Mouse (Mus musculus) embryo, embryonic 11 days (tissue): Measurements from ENCODE around the gene Rgs9.

Experiments used
- DNase-seq: peaks from one replicate; pipeline ENCODE4 v3.0.0-alpha.2; 2015

Rgs9 gene

DNA sequence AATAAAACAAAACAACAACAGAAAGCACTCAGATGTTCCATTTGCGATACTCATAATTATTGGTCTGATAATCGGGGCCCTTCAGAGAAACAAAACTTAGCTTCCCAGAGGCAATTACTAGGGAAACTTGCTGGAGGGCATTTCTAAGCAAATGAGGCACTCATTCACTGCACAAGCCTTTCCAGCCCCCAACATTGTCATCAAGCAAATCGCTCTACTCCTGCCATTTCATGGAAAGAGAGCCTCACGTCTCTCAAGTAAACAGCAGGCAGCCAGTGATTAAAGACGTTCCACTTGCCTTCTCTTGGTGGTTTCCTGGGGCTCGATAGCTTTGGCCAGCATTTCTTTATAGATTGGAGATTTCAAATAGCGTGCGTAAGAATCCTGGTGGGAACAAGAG is 60.1 kb downstream of the Rgs9 start:
- DNase-seq: no peak

DNA sequence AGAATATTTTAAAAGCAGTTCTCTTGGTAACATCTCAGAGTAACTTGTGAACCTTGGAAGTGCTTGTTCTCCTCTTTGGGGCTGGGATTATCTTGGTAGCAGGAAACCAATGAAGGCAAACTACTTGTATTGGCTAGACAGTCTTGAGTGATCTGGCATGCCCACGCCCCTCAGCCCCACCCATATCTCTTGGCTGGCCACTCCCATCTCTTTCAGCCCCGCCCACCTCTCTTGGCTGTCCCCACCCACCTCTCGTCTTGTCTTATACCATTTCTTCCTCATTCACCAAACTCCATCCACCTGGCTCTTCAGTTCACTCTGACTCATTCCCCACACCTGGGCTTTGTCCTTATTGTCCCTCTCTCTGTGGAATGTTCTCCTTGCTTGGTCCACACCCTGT is 64.3 kb downstream of the Rgs9 start:
- no peak for DNase-seq

DNA sequence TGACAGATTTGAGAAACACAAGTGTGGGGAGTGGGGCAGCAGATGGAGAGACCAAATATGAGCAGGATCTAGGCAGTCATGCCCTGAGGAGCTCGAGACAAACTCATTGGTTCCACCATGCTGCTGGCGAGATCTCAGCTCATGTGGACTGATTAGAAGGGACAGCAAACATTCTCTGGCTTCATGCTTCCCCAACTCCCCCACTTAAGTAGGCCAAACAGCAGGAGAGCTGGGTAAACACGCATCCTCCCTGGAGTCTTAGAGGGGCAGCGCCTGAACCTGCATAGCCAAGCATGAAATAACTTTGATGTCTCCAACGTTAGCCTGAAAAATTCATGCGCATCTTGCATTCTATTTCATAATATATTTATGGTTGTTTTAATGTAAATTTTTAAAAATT is 65.1 kb downstream of the Rgs9 start:
- DNase-seq: no peak

DNA sequence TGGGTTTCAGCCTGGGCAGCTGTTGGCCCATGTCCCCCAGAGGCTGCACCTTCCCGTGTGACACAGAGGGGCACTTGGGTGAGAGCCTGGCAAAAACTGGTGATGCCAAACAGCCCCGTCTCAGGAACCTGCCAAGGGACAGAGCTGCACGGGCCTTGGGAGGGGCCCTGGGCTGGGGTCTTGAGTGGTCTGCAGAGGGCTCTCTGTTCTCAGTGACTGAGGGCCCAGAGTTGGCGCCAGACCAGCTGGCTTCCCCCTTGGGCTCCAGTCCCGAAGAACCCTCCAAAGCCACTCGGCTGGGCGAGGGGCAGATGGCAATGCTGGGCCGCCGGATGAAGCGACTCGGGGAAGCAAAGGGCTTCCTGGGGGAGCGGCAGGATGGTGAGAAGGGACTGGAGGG is 70.8 kb downstream of the Rgs9 start:
- no peak for DNase-seq

DNA sequence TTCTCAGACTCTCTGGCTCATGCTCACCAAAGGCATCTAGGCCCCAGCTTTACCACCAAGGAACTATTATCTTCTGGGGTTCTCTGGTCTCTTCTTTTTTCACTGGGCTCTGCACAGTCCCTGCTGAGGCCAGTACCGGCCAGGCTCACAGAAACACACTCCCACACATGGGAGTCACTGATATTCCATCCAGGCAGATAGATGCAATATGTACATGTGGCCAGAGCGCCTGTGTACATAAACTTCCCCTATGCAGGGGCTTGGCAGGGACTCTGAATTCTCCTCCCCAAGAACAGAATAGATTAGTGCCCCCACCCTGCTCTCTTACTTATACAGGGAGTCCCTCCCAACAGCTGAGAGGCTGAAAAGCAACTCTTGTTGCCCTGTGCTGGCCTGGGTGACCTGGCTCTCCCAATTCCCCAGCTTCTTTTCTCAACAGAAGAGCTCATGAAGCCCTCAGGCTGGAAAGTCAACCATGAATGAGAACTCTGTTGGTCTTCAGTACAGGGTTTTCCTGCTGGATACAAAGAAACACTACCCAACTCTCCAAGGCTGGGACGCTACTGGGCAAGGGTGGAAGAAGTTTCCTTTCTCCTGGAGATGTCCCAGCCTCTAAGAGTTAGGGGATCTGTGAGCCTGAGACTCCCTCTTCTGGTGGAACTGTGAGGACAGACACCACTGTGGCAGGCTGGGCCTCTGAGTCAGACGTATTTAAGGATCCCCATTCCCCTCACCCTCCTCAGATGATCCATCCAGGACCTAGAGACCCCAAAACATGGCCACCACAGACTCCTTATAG is 76.5 kb downstream of the Rgs9 start:
- DNase-seq: peak; percentile 57

DNA sequence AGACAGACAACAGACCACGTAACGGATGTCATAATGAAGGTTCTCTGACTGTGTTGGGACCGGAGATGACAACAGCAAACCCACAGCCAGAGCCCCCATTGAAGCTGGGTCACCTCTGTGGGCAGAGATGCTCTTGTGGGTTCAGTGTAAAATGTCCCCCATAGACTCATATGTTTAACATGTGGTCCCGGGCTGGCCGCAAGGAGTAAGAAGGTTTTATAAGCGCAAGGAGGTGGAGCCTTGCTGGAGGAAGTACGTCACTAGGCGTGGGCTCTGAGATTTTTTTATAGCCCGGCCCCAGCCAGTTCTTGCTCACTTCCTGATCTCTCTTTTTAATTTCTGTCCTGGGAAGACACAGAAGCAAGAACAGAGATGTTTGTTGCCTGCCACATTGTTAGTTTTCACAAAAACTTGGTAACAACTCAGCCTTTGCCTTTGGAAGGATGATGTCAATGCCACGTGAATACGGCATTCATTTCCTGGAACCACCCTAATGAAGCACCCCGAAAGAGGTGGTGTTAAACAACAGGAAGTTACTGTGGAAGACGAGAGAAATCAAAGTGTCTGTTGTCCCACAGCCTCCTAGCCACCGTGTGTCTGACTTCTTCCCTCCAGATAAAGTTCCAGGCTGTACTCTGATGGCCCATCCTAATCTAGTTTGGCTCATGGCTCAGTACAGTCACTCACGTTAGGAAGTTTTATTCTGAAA is 79.1 kb downstream of the Rgs9 start:
- DNase-seq: no peak

DNA sequence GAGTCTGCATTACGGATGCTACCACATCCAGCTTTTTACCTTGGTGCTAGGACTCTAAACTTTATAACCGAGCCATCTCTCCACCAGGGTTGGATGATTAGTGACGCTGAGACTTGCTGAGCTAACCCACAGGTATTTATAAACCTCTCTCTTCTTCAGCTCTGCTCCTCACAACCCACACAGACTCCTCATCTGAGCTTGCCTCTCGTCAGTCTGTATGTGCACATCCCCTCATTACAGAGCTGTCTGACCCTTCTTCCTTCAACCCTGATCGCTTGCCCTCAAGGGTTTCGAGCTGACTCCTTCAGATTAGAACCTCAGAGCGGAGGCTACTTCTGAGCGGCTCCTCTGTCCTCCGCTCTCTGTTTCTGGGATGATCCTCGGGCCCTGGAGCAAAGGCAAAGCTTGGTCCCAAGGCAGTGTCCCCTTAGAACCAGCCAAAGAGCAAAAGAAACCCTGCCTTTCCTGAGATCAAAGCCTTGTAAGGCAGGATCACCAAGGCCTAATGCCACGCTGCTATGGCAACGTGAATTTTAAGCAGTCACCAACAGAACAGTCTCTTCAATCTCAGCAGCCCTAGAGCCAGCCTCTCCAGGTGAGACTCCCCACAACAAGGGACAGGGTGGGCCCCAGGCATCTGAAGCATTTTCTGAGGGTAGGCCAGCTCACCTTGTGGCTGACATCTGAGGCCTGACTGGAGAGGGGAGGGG is 79.9 kb downstream of the Rgs9 start:
- DNase-seq: peak; percentile 39

DNA sequence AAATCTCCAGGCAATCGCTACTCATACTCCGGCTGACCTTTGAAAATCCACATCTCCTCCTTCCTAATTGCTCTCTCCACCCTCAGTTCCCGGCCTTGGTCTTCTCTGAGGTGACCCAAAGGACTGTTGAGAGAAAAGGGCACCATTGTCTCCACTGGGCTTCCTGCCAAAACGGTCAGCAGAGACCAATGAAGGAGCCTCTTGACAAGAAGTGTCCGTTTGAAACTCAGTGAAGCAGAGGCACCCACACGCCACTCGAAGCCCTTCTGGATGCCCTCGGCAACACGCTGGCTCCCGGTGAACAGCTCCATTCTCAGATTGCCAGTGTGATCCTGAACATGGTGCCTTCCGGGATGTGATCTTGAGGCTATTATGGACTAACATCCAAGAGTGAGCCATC is 87.2 kb downstream of the Rgs9 start:
- no peak for DNase-seq

DNA sequence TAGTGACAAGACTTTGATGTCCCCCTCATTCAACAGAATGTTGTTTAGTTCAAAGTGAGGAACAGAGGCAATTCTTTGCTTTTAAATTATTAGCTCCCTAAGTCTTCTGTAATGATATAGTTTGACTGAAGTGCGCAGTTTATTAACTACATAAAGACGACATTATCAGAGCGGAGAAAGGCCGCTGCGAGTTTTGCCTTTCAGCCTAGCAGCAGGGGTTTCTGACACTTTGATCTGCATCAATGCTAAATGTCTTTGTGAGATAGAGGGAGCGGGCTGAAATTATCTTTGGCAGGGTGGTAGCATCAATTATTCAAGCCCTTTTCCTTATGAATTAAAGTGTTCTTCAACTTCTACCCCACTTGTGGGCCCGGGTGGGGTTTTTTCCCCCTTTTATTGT is 87.6 kb downstream of the Rgs9 start:
- DNase-seq: no peak

DNA sequence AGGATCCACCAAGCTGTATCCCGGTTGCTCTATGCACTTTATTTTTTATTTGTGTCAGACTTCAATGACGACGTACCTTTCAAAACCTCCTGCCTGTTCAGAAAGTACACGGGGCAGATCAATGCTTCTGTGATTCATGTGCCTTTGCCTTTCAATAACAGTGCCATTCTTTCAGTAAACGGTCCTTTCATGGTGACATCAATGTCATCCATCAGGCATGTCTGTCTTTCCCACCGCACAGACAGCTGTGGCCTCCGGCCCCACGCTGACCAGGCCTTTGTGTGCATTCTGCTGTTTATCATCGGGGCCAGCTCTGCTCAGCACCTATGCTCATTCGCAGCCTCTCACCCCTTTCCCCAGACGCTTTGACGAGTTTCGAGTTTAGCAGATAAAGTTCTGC is 91.2 kb downstream of the Rgs9 start:
- peak; percentile 65 for DNase-seq

DNA sequence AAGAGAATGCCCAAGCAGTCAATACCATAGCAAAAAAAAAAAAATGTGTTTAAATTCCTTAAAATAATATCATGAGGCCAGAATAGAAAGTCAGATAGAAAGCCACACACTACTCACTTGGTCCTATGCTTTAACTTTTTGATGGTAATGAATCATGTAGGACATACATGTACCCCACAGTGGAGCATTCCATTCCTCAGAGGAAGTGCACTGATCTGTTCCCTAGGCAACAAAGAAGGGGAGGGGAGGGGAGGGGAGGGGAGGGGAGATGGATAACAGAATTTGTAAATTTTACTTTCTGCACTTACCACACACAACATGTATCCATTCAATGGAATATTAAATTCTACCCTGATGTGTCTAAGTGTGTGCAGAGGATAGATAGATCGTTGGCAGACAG is 91.9 kb downstream of the Rgs9 start:
- no peak for DNase-seq

DNA sequence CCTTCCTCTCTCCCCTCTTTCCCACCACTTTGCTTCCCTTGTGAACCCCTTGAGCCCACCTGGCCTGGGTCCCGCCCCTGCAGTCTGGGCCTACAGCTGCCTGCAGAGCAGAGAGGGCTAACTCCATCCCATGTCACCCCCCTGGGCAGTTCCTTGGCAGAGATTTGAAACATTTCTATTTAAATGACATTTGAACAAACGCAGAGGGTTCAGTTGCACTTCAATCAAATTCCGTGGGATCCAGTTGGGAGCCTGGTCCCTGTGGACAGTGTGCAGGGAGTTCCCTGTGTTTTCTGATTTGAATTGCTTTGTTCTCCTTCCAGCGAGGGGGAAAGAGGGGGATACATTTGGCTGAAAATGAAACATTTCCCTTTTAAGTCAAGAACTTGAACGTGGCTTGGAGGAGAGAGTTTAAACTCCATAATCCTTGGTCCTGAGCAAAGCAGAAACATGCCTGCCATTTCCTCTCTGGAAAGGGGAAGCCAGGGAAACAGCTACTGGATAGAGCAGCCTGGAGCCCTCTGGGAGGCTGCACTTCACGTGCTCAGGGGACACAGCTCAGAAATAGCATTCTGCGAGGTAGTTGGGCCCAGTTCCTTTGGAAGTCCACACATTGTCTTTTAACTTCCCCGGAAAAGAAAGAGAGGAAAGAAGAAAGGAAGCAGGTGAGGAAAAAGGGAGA is 98.2 kb downstream of the Rgs9 start:
- no peak for DNase-seq

DNA sequence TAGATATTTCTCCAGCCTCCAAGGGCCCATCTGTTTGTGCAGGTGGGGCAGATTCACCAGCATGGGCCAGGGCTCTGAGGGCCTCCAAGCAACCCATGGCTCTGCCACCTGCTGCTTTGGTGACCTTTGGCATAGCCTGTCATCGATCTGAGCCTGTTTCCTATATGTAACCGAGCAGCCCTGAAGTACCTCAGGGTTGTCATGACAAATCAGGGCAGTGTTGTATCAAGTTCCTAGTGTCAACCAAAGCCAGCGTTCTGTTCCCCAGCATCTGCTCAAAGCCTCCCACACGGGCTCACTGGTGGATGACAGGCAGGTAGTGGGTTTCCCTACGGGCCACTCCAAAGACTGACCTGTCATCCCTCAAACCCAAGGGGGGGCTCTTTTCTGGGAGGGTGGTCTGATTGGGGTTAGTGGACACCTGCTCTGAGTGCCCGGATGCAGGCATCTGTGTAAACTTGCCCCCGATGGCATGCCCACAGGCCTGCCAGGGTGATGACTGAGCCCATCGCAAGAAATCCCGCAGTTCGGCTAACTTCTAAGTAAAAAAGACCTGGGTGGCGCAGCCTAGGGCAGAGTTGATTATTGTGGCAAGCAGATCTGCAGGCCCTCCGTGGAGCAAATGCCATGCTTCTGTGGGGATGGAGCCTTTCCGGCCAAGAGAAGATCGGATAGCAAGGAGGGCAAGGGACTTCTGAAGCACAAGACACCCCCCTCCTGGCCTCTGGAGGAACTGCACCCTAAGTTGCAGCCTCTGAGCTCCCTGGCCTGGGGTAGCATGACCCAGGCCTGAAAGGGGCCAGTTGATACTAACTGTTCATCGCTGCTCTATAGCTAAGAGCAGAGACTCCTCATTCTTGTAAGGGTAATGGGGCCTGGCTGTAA is 105.0 kb downstream of the Rgs9 start:
- peak; percentile 89 for DNase-seq

DNA sequence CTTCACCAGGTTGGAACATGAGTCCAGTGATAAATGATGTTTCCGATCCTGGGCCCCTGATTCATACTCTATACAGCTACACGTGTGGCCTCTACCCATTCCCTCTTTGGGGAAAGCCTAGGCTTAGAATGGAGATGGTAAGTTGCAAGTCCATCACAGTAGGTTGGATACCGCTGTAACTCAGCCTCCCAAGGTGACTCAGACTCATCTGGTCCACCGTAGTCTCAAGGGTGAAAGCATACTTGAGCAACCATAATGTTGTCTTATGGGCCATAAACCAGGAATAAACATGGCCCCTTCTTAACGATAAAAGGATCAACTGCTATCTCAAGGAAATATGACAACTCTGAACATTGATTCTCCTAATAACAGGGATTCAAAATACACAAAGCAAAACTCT is 109.7 kb downstream of the Rgs9 start:
- no peak for DNase-seq

DNA sequence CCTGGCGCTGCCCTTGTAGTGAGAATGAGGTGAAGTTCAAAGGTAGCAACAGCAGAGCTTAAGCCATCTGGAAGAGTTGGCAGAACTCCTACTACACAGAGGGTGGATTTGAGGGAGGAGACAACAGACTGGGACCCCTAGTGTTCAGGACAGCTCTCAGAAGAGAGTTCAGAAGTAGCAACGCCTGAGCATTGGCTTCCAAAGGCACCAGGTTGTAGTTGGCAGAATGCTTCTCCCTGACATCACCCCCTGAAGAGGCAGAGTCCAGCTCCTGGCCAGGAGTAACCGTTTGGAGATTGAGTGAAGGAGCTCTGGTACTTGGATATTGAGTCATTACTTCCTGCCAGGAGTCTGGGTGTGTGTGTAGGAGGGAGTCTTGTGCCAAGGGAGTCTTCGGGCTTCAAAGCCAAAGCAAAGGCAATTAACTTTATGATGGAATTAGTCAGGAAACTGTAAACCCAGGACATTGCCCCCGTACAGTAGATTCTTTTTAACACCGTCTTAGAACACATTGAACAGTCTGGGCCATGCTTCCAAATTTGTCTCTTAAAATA is 110.2 kb downstream of the Rgs9 start:
- no peak for DNase-seq

DNA sequence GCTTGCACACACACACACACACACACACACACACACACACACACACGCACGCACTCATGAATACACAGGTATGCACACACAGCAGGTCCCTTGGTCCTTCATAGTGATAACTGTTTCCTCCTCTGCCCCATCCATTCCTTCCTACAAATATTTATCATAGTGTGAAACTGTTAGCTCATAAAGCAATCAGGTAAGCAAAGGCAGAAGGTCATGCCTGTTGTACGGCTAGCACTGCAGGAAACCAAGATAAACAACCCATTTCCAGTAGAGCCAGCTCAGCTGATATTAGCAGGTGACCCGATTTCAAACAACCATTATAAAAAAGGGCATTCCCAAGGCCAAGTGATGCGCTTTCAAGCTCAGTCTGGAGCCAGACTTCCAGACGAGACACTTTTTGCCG is 116.8 kb downstream of the Rgs9 start:
- DNase-seq: no peak

DNA sequence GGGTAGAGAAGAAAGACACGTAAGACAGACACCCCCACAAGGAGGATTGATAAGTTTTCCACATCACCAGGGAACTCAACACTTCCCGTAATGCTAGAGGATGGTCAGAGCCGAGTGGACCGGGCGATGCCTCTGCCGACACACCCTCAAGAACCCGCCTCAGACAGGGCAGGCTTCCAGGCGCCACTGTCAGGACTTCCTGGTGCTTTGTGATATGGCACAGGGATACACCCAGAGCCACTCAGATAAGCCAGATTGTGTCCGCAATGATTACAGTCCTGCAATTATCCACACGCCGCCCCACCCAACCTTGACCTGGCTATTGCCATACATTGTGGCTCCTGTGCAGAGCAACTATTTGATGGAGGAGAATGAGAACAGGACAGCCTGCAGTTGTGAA is 117.6 kb downstream of the Rgs9 start:
- no peak for DNase-seq

DNA sequence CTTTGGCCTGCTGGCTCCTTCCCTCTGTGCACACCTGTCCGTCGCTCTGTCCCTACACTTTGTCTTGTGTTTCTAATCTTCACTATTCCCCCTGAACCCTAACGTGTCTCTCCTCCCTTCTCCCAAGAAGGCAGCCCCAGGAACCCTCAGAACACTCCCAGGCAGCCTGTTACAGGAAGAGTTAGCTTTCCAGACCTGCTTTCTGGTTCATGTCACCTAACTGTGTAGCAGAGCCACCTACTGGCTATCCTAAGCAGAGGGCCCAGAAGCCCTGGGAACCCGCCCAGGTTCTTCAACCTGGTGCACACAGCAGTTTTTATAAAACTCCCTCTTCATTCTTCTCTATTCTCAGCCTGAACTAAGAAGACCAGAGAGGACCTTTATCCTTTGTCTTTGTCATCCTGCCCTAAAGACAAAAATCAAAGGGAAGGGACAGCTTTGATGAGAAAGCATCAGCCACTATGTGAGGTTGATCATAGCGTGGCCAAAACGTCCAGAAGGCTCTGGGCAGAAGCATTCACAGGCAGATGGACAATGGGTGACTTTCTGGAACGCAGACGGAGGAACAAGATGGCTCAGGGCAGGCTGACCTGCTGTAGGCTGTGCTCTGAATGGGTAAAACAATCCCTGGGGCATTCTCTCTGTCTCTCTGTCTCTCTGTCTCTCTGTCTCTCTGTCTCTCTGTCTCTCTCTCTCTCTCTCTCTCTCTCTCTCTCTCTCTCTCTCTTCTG is 119.0 kb downstream of the Rgs9 start:
- peak; percentile 76 for DNase-seq

DNA sequence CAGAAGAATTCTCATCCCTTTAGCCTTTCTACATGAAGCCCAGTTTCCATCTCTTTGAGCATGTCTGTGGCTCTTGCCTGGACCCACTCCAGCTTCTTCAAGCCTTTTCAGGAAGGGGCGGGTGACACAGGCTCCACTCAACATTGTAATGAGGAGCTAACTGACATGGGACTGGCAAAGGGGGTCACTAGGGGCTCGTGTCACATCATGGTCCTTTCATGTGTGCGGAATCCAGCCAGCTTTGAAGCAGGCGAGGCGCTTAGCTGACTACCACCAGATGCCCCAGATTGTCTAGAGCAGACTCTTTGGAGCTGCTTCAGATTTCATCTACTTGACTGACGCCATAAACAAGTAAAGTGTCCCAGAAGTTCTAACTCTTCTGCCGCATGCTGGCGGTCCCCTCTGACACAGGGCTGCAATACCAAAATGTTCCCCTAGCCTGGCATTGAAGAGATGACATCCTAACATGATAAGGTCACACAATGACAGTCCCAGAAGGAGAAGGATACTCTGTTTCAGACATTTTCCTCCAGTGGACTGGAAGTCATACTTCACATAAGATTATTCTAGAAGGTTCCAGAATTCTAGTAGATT is 122.5 kb downstream of the Rgs9 start:
- DNase-seq: no peak
